Mouse (Mus musculus) G1E (cell line): ENCODE measurements around the gene Rbmx2.

Source experiments
- CTCF ChIP-seq: IDR thresholded peaks from 2 replicates; pipeline ENCODE4 v1.5.1; 2012; ENCODE audit warnings: low read depth, low read length, inconsistent platforms, mixed read lengths
- GATA1 ChIP-seq: IDR thresholded peaks from 2 replicates; pipeline ENCODE4 v1.6.1; 2012; ENCODE audit warnings: borderline replicate concordance, low read length, inconsistent platforms, mixed read lengths
- GATA2 ChIP-seq: IDR thresholded peaks from 2 replicates; pipeline ENCODE4 v1.6.1; 2012; ENCODE audit warnings: low read depth, low read length, inconsistent platforms, borderline replicate concordance
- TAL1 ChIP-seq: conservative IDR thresholded peaks from 2 replicates; pipeline ENCODE4 v1.6.1; 2012; ENCODE audit warnings: low read depth, low read length, inconsistent platforms, mixed read lengths

GRCm38 (mm10) chrX:48694864-48695371 lies at the start of gene Rbmx2:
- TF ChIP-seq CTCF: no peak
- TF ChIP-seq TAL1: no peak
- TF ChIP-seq GATA1: no peak
- TF ChIP-seq GATA2: no peak
